Mouse (Mus musculus) thymus, adult 2 months (tissue): ENCODE results near the gene Syt7.

ENCODE experiments used
- CTCF ChIP-seq: fragments of 200-500 bp; IDR thresholded peaks from 2 replicates; pipeline ENCODE4 v1.5.1; 2012; ENCODE audit warnings: mild to moderate bottlenecking, control low read depth, low read length, moderate library complexity, borderline replicate concordance; ENCODE audit not compliant: control insufficient read depth, poor library complexity, insufficient read depth; ENCODE audit errors: extremely low read depth
- POLR2A ChIP-seq: fragments of 200-500 bp; IDR thresholded peaks from 2 replicates; pipeline ENCODE4 v1.6.1; 2012; ENCODE audit warnings: mild to moderate bottlenecking, low read length, control low read depth, moderate library complexity; ENCODE audit not compliant: control insufficient read depth, poor library complexity, insufficient read depth; ENCODE audit errors: extremely low read depth

GRCm38 (mm10) chr19:10389391-10390098, 655 bp downstream of the Syt7 start:
- TF ChIP-seq CTCF, result no peak
- TF ChIP-seq POLR2A, result no peak
